Comparison of ENCODE assay signal across 22 mouse cellular contexts in the genomic region with DNA sequence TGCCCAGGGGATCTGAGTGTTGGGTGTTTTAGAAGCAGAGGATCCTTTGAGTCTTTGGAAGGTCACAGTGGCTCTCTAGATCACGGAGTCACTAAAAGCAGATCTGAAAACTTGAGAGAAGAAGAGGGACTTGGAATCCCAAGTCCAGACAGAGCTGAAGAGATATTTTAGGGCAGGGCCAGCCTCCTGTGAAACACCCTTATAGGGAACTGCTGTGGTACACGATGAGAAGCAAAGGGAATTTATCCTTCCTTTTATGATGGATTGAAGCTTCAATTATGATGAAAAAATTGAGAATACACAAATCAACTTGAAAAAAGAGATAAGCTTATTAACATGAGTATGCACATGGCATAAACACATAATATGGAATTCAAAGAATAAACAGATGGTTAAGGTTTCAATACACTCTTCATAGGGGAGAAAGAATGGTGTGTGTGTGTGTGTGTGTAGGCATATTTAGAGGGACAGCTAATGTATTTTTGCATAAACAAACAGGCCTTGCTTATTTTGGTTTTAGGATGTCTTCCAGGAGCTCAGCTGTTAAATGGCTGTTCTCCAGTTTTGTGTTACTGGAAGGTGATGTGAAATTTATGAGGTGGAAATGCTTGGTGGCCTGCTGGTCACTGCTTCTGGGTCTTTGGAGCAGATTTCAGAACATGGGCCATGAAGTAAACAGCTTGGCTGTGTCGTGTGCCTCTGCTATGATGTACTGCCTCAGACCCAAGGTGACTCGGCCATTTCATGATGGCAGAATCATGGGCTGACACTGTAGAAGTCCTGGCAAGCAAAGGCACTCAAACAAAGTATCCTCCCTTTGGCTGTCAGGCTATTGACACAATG.
A peak's percentile ranks its signal among the peaks of the same experiment; 100 is the strongest.
DNase-seq lines count a peak whose midpoint lies in the region; ATAC-seq and TF ChIP-seq lines count a peak whose summit lies in the region.
"Had no signal": no experiment of that assay in that cellular context is flagged by ENCODE, and none has a peak within 500 bp of the region (broad histone marks: within the 10 kb centered on the region; RNA-seq: fewer than 3 reads in every experiment).

No protein-coding gene starts in this region.

- no peak overlapping the region for H3K4me2 ChIP-seq in stomach, embryonic 14.5 days (replicated peaks; ENCODE audit: low read depth, low read length)
- no peak overlapping the region for H3K4me2 ChIP-seq in stomach, postnatal 0 days (replicated peaks; ENCODE audit: low read depth)
- H3K4me2 ChIP-seq: forebrain, embryonic 13.5 days; heart, embryonic 13.5 days; liver, embryonic 15.5 days had no signal

- 63% methylated on average over 4 of the region's 4 CpGs for WGBS in stomach, embryonic 14.5 days
- WGBS in stomach, postnatal 0 days, result 47% methylated on average over 4 of the region's 4 CpGs
- 76% methylated on average over 4 of the region's 4 CpGs for WGBS in heart, embryonic 10.5 days

- ATAC-seq in stomach, embryonic 14.5 days (ENCODE audit: insufficient number of reproducible peaks, insufficient read depth, low FRiP score, low read depth), result no peak
- ATAC-seq in stomach, postnatal 0 days (ENCODE audit: low FRiP score, low TSS enrichment), result no peak
- ATAC-seq: CD4-positive, CD25-positive, alpha-beta regulatory T cell, adult 4 months; forebrain, embryonic 13.5 days; inflammation-experienced regulatory T-cells, adult 6 months had no signal

- no peaks in the 10 kb centered on the region for H3K9me3 ChIP-seq in stomach, embryonic 14.5 days (ENCODE audit: control insufficient read depth, low read depth, low read length)
- H3K9me3 ChIP-seq in stomach, postnatal 0 days (ENCODE audit: control insufficient read depth, low read length), result no peaks in the 10 kb centered on the region
- H3K9me3 ChIP-seq in heart, embryonic 10.5 days, result no peaks in the 10 kb centered on the region
- H3K9me3 ChIP-seq: forebrain, embryonic 13.5 days; G1E; heart, embryonic 13.5 days; liver, embryonic 15.5 days had no signal

- no peaks in the 10 kb centered on the region for H3K36me3 ChIP-seq in stomach, embryonic 14.5 days (ENCODE audit: control insufficient read depth, insufficient read depth, low read length)
- no peaks in the 10 kb centered on the region for H3K36me3 ChIP-seq in stomach, postnatal 0 days (ENCODE audit: control insufficient read depth, insufficient read depth, low read length)
- H3K36me3 ChIP-seq in heart, embryonic 10.5 days, result no peaks in the 10 kb centered on the region
- H3K36me3 ChIP-seq: embryonic facial prominence, embryonic 10.5 days; G1E; heart, embryonic 13.5 days; liver, embryonic 15.5 days had no signal

- H3K9ac ChIP-seq in stomach, embryonic 14.5 days (replicated peaks; ENCODE audit: low read depth, low read length), result no peak overlapping the region
- no peak overlapping the region for H3K9ac ChIP-seq in stomach, postnatal 0 days (ENCODE audit: low read length)
- H3K9ac ChIP-seq: forebrain, embryonic 13.5 days; heart, embryonic 13.5 days; liver, embryonic 15.5 days had no signal

- peaks cover 21% of the 10 kb centered on the region for H3K4me1 ChIP-seq in stomach, embryonic 14.5 days (ENCODE audit: control insufficient read depth, insufficient read depth, low read length)
- H3K4me1 ChIP-seq in stomach, postnatal 0 days (replicated peaks; ENCODE audit: control insufficient read depth, insufficient read depth), result peaks cover 6% of the 10 kb centered on the region
- H3K4me1 ChIP-seq in heart, embryonic 10.5 days, result peaks cover 4% of the 10 kb centered on the region; the same call in 1 of the 2 replicates
- H3K4me1 ChIP-seq: liver, embryonic 15.5 days had no signal

- H3K27me3 ChIP-seq in stomach, embryonic 14.5 days (ENCODE audit: control insufficient read depth, insufficient read depth, low read length), result no peaks in the 10 kb centered on the region
- no peaks in the 10 kb centered on the region for H3K27me3 ChIP-seq in stomach, postnatal 0 days (ENCODE audit: control insufficient read depth, insufficient read depth, low read length)
- no peaks in the 10 kb centered on the region for H3K27me3 ChIP-seq in heart, embryonic 10.5 days (ENCODE audit: insufficient read depth, poor library complexity, severe bottlenecking)
- H3K27me3 ChIP-seq: forebrain, embryonic 13.5 days; heart, embryonic 13.5 days; liver, embryonic 15.5 days had no signal

- no peak overlapping the region for H3K4me3 ChIP-seq in stomach, embryonic 14.5 days (ENCODE audit: low read depth, low read length)
- H3K4me3 ChIP-seq in stomach, postnatal 0 days (ENCODE audit: low read depth, low read length), result no peak overlapping the region
- H3K4me3 ChIP-seq in heart, embryonic 10.5 days, result no peak overlapping the region
- H3K4me3 ChIP-seq: embryonic facial prominence, embryonic 10.5 days; forebrain, embryonic 13.5 days; heart, embryonic 13.5 days; liver, embryonic 15.5 days had no signal

- H3K27ac ChIP-seq in stomach, embryonic 14.5 days (ENCODE audit: low read length), result peak overlapping the region; percentile 48; the same call in 1 of the 2 replicates
- H3K27ac ChIP-seq in stomach, postnatal 0 days (replicated peaks), result no peak overlapping the region
- H3K27ac ChIP-seq in heart, embryonic 10.5 days, result no peak overlapping the region
- H3K27ac ChIP-seq: embryonic facial prominence, embryonic 10.5 days; forebrain, embryonic 13.5 days; heart, embryonic 13.5 days; liver, embryonic 15.5 days had no signal

- no peak for TF ChIP-seq CTCF in stomach, postnatal 0 days (IDR thresholded peaks at IDR 0.05; ENCODE audit: low read depth)

- DNase-seq in cerebellum, postnatal 10 days, result peak; percentile 41 to 50
- DNase-seq in cerebellum, adult 18-20 months, result no peak
- DNase-seq in stomach, postnatal 0 days (ENCODE audit: low spot score), result no peak
- peak; percentile 84 for DNase-seq in lung, postnatal 10 days
- DNase-seq in adrenal gland, adult 2 months, result no peak
- DNase-seq in thymus, postnatal 14 days, result no peak
- no peak for DNase-seq in heart, embryonic 10.5 days (ENCODE audit: low spot score)
- DNase-seq: adrenal gland, adult 8-10 months; cerebellum, adult 11 months; cerebellum, postnatal 36 days; heart, postnatal 4 days; right cerebral cortex, adult 18-20 months; spleen, adult 18-20 months; thymus, postnatal 25 days had no signal

- no peak for TF ChIP-seq EP300 in stomach, postnatal 0 days (optimal IDR thresholded peaks at IDR 0.05)

Comparison
In these comparisons a context has a peak if more than half of its experiments do, and no peak if none do; other contexts are left out.
1. DNase-seq: peak in cerebellum, postnatal 10 days (2 of 2) and lung, postnatal 10 days (single experiment); none in cerebellum, adult 18-20 months (0 of 2), stomach, postnatal 0 days (single experiment), adrenal gland, adult 2 months (single experiment), thymus, postnatal 14 days (single experiment) and heart, embryonic 10.5 days (single experiment).